ENCODE assay signal across 12 mouse cellular contexts in genomic region chr3:36406340-36406739, GRCm38 (mm10).
DNase-seq lines count a peak whose midpoint lies in the region; ATAC-seq lines count a peak whose summit lies in the region.
"Had no signal": no experiment of that assay in that cellular context is flagged by ENCODE, and none has a peak within 500 bp of the region (broad histone marks: within the 10 kb centered on the region; RNA-seq: fewer than 3 reads in every experiment).

No protein-coding gene starts in this region.

- intact Hi-C loops in heart, postnatal 36 days (cut with DNase I): no loop called here

- no peak overlapping the region for H3K4me3 ChIP-seq in hindbrain, embryonic 15.5 days
- H3K4me3 ChIP-seq in hindbrain, embryonic 13.5 days: no peak overlapping the region
- H3K4me3 ChIP-seq: limb, embryonic 13.5 days; midbrain, embryonic 15.5 days had no signal

- no peaks in the 10 kb centered on the region for H3K36me3 ChIP-seq in hindbrain, embryonic 15.5 days
- no peaks in the 10 kb centered on the region for H3K36me3 ChIP-seq in hindbrain, embryonic 13.5 days
- H3K36me3 ChIP-seq: limb, embryonic 13.5 days; midbrain, embryonic 15.5 days had no signal

- peak; percentile 65 for ATAC-seq in hindbrain, embryonic 15.5 days (ENCODE audit: low FRiP score, low read depth)
- no peak for ATAC-seq in hindbrain, embryonic 13.5 days (ENCODE audit: low FRiP score)
- ATAC-seq: midbrain, embryonic 15.5 days had no signal

- no peak overlapping the region for H3K9ac ChIP-seq in hindbrain, embryonic 15.5 days
- H3K9ac ChIP-seq in hindbrain, embryonic 13.5 days: no peak overlapping the region
- H3K9ac ChIP-seq: limb, embryonic 13.5 days; midbrain, embryonic 15.5 days had no signal

- no peaks in the 10 kb centered on the region for H3K27me3 ChIP-seq in hindbrain, embryonic 15.5 days
- H3K27me3 ChIP-seq in hindbrain, embryonic 13.5 days: 0 out of 2 replicates have a peak, but pooled peaks cover 6% of the 10 kb centered on the region
- H3K27me3 ChIP-seq: limb, embryonic 13.5 days; midbrain, embryonic 15.5 days had no signal

- no peak overlapping the region for H3K27ac ChIP-seq in hindbrain, embryonic 15.5 days (replicated peaks)
- no peak overlapping the region for H3K27ac ChIP-seq in hindbrain, embryonic 13.5 days
- H3K27ac ChIP-seq: limb, embryonic 13.5 days; midbrain, embryonic 15.5 days had no signal

- 49% methylated on average over 2 of the region's 2 CpGs for WGBS in hindbrain, embryonic 15.5 days
- 62% methylated on average over 2 of the region's 2 CpGs for WGBS in hindbrain, embryonic 13.5 days

- no peaks in the 10 kb centered on the region for H3K9me3 ChIP-seq in hindbrain, embryonic 15.5 days
- no peaks in the 10 kb centered on the region for H3K9me3 ChIP-seq in hindbrain, embryonic 13.5 days
- H3K9me3 ChIP-seq: limb, embryonic 13.5 days; midbrain, embryonic 15.5 days had no signal

- DNase-seq in adrenal gland, adult (ENCODE audit: inconsistent age in 2 of 2, low spot score in 1 of 2): peak; percentile 8 to 76
- DNase-seq in adrenal gland, postnatal 25 days: no peak
- DNase-seq in lung, postnatal 10 days: peak; percentile 25
- DNase-seq in lung, adult 18-20 months: no peak
- DNase-seq in heart, postnatal 36 days: peak; percentile 12 to 41
- no peak for DNase-seq in urinary bladder, adult 2 months (ENCODE audit: low spot score)
- DNase-seq: embryo, embryonic 11 days; kidney, postnatal 14 days had no signal

- H3K4me2 ChIP-seq in hindbrain, embryonic 15.5 days: no peak overlapping the region
- H3K4me2 ChIP-seq in hindbrain, embryonic 13.5 days: no peak overlapping the region
- H3K4me2 ChIP-seq: limb, embryonic 13.5 days; midbrain, embryonic 15.5 days had no signal

- H3K4me1 ChIP-seq in hindbrain, embryonic 15.5 days (replicated peaks): no peaks in the 10 kb centered on the region
- no peaks in the 10 kb centered on the region for H3K4me1 ChIP-seq in hindbrain, embryonic 13.5 days (replicated peaks)
- H3K4me1 ChIP-seq: midbrain, embryonic 15.5 days had no signal

Comparison
In these comparisons a context has a peak if more than half of its experiments do, and no peak if none do; other contexts are left out.
1. DNase-seq: peak in adrenal gland, adult (2 of 2), lung, postnatal 10 days (single experiment) and heart, postnatal 36 days (2 of 2); none in adrenal gland, postnatal 25 days (single experiment), lung, adult 18-20 months (0 of 2) and urinary bladder, adult 2 months (single experiment).